Comparison of ENCODE assay signal across 16 mouse cellular contexts in the genomic region with DNA sequence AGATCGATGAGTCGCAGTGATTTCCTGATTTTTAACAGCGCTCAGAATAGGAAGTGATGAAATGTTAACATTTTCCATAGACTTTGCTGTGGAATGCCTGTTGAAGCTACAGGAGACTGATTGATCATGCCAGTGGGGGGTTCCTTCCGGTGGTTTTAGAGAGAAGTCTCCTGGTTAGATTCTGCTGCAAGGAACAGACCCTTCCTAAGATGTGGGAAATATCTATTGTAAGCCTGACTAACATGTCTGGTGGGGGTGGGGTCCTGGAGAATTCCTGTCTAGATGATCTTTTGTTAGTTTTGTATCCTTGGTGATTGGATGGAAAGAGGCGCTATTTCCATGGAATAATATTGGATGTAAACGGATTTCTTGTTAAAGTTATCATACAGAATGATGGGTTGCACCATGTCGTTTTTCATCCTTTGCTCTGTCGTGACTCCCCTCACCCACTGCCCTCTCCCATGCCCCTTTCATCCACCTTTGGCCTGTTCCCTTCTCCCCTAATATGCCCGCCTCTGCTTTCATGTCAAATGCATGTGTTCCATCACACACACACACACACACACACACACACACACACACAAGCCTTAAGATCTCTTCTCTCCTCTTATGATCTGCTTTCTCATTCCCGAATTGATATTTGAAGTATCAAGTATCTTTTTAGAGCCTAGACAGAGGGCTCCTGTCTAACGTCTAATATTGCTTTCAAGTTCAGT.
A peak's percentile ranks its signal among the peaks of the same experiment; 100 is the strongest.
DNase-seq lines count a peak whose midpoint lies in the region; ATAC-seq and TF ChIP-seq lines count a peak whose summit lies in the region.
"Had no signal": no experiment of that assay in that cellular context is flagged by ENCODE, and none has a peak within 500 bp of the region (broad histone marks: within the 10 kb centered on the region; RNA-seq: fewer than 3 reads in every experiment).

No protein-coding gene starts in this region.

- WGBS in forebrain, embryonic 10.5 days = 60% methylated on average over 11 of the region's 11 CpGs
- WGBS in forebrain, postnatal 0 days = 29% methylated on average over 11 of the region's 11 CpGs
- WGBS in embryonic facial prominence, embryonic 11.5 days = 59% methylated on average over 11 of the region's 11 CpGs
- WGBS in hindbrain, embryonic 15.5 days = 9% methylated on average over 11 of the region's 11 CpGs
- WGBS in neural tube, embryonic 11.5 days = 26% methylated on average over 11 of the region's 11 CpGs
- WGBS in heart, embryonic 10.5 days = 62% methylated on average over 11 of the region's 11 CpGs

- H3K27ac ChIP-seq in forebrain, embryonic 10.5 days = peak overlapping the region; percentile 75
- H3K27ac ChIP-seq in forebrain, postnatal 0 days (ENCODE audit: low read depth, low read length) = no peak overlapping the region
- no peak overlapping the region for H3K27ac ChIP-seq in embryonic facial prominence, embryonic 11.5 days (replicated peaks; ENCODE audit: low read depth, low read length)
- H3K27ac ChIP-seq in hindbrain, embryonic 15.5 days (replicated peaks) = peak overlapping the region; percentile 26
- H3K27ac ChIP-seq in neural tube, embryonic 11.5 days (ENCODE audit: low read depth, low read length) = peak overlapping the region; percentile 68
- H3K27ac ChIP-seq in heart, embryonic 10.5 days = no peak overlapping the region
- H3K27ac ChIP-seq: embryonic facial prominence, embryonic 13.5 days; limb, embryonic 12.5 days; macrophage had no signal

- H3K4me3 ChIP-seq in forebrain, embryonic 10.5 days = no peak overlapping the region
- no peak overlapping the region for H3K4me3 ChIP-seq in forebrain, postnatal 0 days (ENCODE audit: low read depth, low read length)
- no peak overlapping the region for H3K4me3 ChIP-seq in embryonic facial prominence, embryonic 11.5 days (ENCODE audit: low read depth, low read length)
- no peak overlapping the region for H3K4me3 ChIP-seq in hindbrain, embryonic 15.5 days
- no peak overlapping the region for H3K4me3 ChIP-seq in neural tube, embryonic 11.5 days (ENCODE audit: low read depth, low read length)
- no peak overlapping the region for H3K4me3 ChIP-seq in heart, embryonic 10.5 days
- H3K4me3 ChIP-seq: embryonic facial prominence, embryonic 13.5 days; heart, adult 2 months; limb, embryonic 12.5 days had no signal

- H3K36me3 ChIP-seq in forebrain, embryonic 10.5 days (replicated peaks) = no peaks in the 10 kb centered on the region
- no peaks in the 10 kb centered on the region for H3K36me3 ChIP-seq in forebrain, postnatal 0 days (ENCODE audit: insufficient read depth)
- no peaks in the 10 kb centered on the region for H3K36me3 ChIP-seq in embryonic facial prominence, embryonic 11.5 days (replicated peaks; ENCODE audit: control insufficient read depth, insufficient read depth, low read depth, low read length)
- H3K36me3 ChIP-seq in hindbrain, embryonic 15.5 days = no peaks in the 10 kb centered on the region
- H3K36me3 ChIP-seq in neural tube, embryonic 11.5 days (ENCODE audit: control insufficient read depth, insufficient read depth, low read length) = no peaks in the 10 kb centered on the region
- H3K36me3 ChIP-seq in heart, embryonic 10.5 days = no peaks in the 10 kb centered on the region
- H3K36me3 ChIP-seq: embryonic facial prominence, embryonic 13.5 days; limb, embryonic 12.5 days had no signal

- no peak overlapping the region for H3K9ac ChIP-seq in forebrain, postnatal 0 days
- no peak overlapping the region for H3K9ac ChIP-seq in embryonic facial prominence, embryonic 11.5 days (replicated peaks; ENCODE audit: low read length)
- no peak overlapping the region for H3K9ac ChIP-seq in hindbrain, embryonic 15.5 days
- H3K9ac ChIP-seq in neural tube, embryonic 11.5 days (ENCODE audit: low read length) = 0 out of 2 replicates have a peak overlapping the region, but pooled peaks have one; percentile 27
- H3K9ac ChIP-seq: embryonic facial prominence, embryonic 13.5 days; limb, embryonic 12.5 days had no signal

- TF ChIP-seq CTCF in forebrain, postnatal 0 days (IDR thresholded peaks at IDR 0.05; ENCODE audit: low read depth) = no peak

- ATAC-seq in forebrain, postnatal 0 days = no peak
- ATAC-seq in embryonic facial prominence, embryonic 11.5 days (replicated peaks; ENCODE audit: insufficient number of reproducible peaks, low FRiP score, low TSS enrichment, low read depth) = peak; percentile 48; the same call in 1 of the 2 replicates
- ATAC-seq in hindbrain, embryonic 15.5 days (ENCODE audit: low FRiP score, low read depth) = no peak
- peak; percentile 54 for ATAC-seq in neural tube, embryonic 11.5 days (ENCODE audit: insufficient read depth, low FRiP score, low TSS enrichment)

- no peak overlapping the region for H3K4me2 ChIP-seq in forebrain, postnatal 0 days (ENCODE audit: low read depth)
- H3K4me2 ChIP-seq in embryonic facial prominence, embryonic 11.5 days (ENCODE audit: low read depth, low read length) = no peak overlapping the region
- H3K4me2 ChIP-seq in hindbrain, embryonic 15.5 days = peak overlapping the region; percentile 8; the same call in 1 of the 2 replicates
- no peak overlapping the region; the same call in 1 of the 2 replicates for H3K4me2 ChIP-seq in neural tube, embryonic 11.5 days (ENCODE audit: low read depth)
- H3K4me2 ChIP-seq: embryonic facial prominence, embryonic 13.5 days; limb, embryonic 12.5 days had no signal

- DNase-seq in forebrain, embryonic 10.5 days (ENCODE audit: extremely low spot score, low spot score) = peak; percentile 39
- no peak for DNase-seq in forebrain, postnatal 0 days
- DNase-seq in embryonic facial prominence, embryonic 11.5 days (ENCODE audit: low spot score) = no peak
- peak; percentile 62 for DNase-seq in neural tube, embryonic 11.5 days (ENCODE audit: low spot score)
- no peak for DNase-seq in kidney, postnatal 10 days
- no peak for DNase-seq in heart, embryonic 10.5 days (ENCODE audit: low spot score)
- DNase-seq in right cerebral cortex, postnatal 14 days = no peak
- DNase-seq: adrenal gland, postnatal 36 days; cerebellum, adult 11 months; heart, adult 2 months; heart, postnatal 4 days; thymus, adult 18-20 months had no signal

- H3K4me1 ChIP-seq in forebrain, embryonic 10.5 days = peaks cover 75% of the 10 kb centered on the region
- H3K4me1 ChIP-seq in forebrain, postnatal 0 days (ENCODE audit: insufficient read depth) = peaks cover 5% of the 10 kb centered on the region; the same call in 1 of the 2 replicates
- H3K4me1 ChIP-seq in embryonic facial prominence, embryonic 11.5 days (ENCODE audit: control insufficient read depth, insufficient read depth, low read length) = no peaks in the 10 kb centered on the region
- peaks cover 57% of the 10 kb centered on the region for H3K4me1 ChIP-seq in hindbrain, embryonic 15.5 days (replicated peaks)
- peaks cover 40% of the 10 kb centered on the region for H3K4me1 ChIP-seq in neural tube, embryonic 11.5 days (ENCODE audit: control insufficient read depth, insufficient read depth, low read length)
- H3K4me1 ChIP-seq in heart, embryonic 10.5 days = peaks cover 57% of the 10 kb centered on the region

- no peaks in the 10 kb centered on the region for H3K9me3 ChIP-seq in forebrain, embryonic 10.5 days
- H3K9me3 ChIP-seq in forebrain, postnatal 0 days (ENCODE audit: low read length) = no peaks in the 10 kb centered on the region
- no peaks in the 10 kb centered on the region for H3K9me3 ChIP-seq in embryonic facial prominence, embryonic 11.5 days (replicated peaks; ENCODE audit: control insufficient read depth, low read length)
- H3K9me3 ChIP-seq in hindbrain, embryonic 15.5 days = no peaks in the 10 kb centered on the region
- H3K9me3 ChIP-seq in neural tube, embryonic 11.5 days (ENCODE audit: control insufficient read depth, low read length) = no peaks in the 10 kb centered on the region
- H3K9me3 ChIP-seq in heart, embryonic 10.5 days = no peaks in the 10 kb centered on the region
- H3K9me3 ChIP-seq: embryonic facial prominence, embryonic 13.5 days; limb, embryonic 12.5 days had no signal

- H3K27me3 ChIP-seq in forebrain, embryonic 10.5 days (ENCODE audit: poor library complexity, severe bottlenecking) = no peaks in the 10 kb centered on the region
- H3K27me3 ChIP-seq in forebrain, postnatal 0 days (ENCODE audit: insufficient read depth, low read length) = no peaks in the 10 kb centered on the region
- no peaks in the 10 kb centered on the region for H3K27me3 ChIP-seq in embryonic facial prominence, embryonic 11.5 days (ENCODE audit: control insufficient read depth, insufficient read depth, low read length)
- H3K27me3 ChIP-seq in hindbrain, embryonic 15.5 days = no peaks in the 10 kb centered on the region
- no peaks in the 10 kb centered on the region for H3K27me3 ChIP-seq in neural tube, embryonic 11.5 days (ENCODE audit: control insufficient read depth, insufficient read depth, low read length)
- no peaks in the 10 kb centered on the region for H3K27me3 ChIP-seq in heart, embryonic 10.5 days (ENCODE audit: insufficient read depth, poor library complexity, severe bottlenecking)
- H3K27me3 ChIP-seq: embryonic facial prominence, embryonic 13.5 days; limb, embryonic 12.5 days had no signal

Comparison
In these comparisons a context has a peak if more than half of its experiments do, and no peak if none do; other contexts are left out.
1. DNase-seq: peak in forebrain, embryonic 10.5 days (single experiment) and neural tube, embryonic 11.5 days (single experiment); none in forebrain, postnatal 0 days (single experiment), embryonic facial prominence, embryonic 11.5 days (single experiment), kidney, postnatal 10 days (single experiment), heart, embryonic 10.5 days (single experiment) and right cerebral cortex, postnatal 14 days (single experiment).
2. H3K27ac ChIP-seq: peak in forebrain, embryonic 10.5 days (single experiment), hindbrain, embryonic 15.5 days (single experiment) and neural tube, embryonic 11.5 days (single experiment); none in forebrain, postnatal 0 days (single experiment), embryonic facial prominence, embryonic 11.5 days (single experiment) and heart, embryonic 10.5 days (single experiment).
3. ATAC-seq: peak in embryonic facial prominence, embryonic 11.5 days (single experiment) and neural tube, embryonic 11.5 days (single experiment); none in forebrain, postnatal 0 days (single experiment) and hindbrain, embryonic 15.5 days (single experiment).